Mouse (Mus musculus) bone marrow macrophage, adult 2 months (primary cell): ENCODE measurements around the gene Pdcd6.

Experiments
- CTCF ChIP-seq: IDR thresholded peaks from 2 replicates; pipeline ENCODE4 v1.5.1; 2012; ENCODE audit warnings: low read depth, mild to moderate bottlenecking, low read length, moderate library complexity
- POLR2A ChIP-seq: IDR thresholded peaks from 2 replicates; pipeline ENCODE4 v1.6.1; 2012; ENCODE audit warnings: mild to moderate bottlenecking, low read depth, low read length, borderline replicate concordance

- no peak for TF ChIP-seq CTCF
- TF ChIP-seq POLR2A, result no peak
Measured at GRCm38 (mm10) chr13:74305380-74305779, 12.0 kb downstream of the Pdcd6 start.
